Mouse (Mus musculus): Measurements from ENCODE around the gene Kat5. TPM values are rescaled to one million over a fixed set of nuclear protein-coding genes. Genes with fewer than 3 reads are reported as not detected.

Gene Kat5
- polyA plus RNA-seq, 1 experiment from 2014 or later, result 43.3 TPM

DNA sequence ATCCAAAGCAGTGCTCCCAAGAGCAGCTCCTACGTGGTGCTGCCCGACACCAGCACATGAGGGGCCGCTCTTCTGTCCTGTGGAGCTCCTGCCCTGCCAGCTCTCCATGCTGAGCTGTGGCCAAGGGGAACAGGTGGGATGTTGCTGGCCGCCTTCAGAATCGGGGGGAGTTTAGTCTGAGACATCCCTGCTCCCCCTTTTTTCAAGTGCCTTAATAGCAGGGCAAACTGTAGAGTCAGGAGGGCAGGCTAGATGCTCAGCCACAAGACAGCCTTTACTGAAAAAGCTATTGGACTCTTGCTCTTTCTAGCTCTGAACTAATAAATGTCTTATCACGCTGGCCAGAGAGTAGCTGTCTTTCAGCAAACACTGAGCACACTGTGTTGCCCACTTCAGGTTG lies 37.8 kb upstream of the Kat5 start:
- Histone ChIP-seq H3K9me3 (replicated peaks; ENCODE audit: control insufficient read depth, low read length) (no peaks in the 10 kb centered on the region), H3K4me3 (replicated peaks; ENCODE audit: low read length) (no peak overlapping the region), H3K4me2 (ENCODE audit: low read depth, low read length) (no peak overlapping the region), H3K27ac (ENCODE audit: low read length) (peak overlapping the region; percentile 84), H3K9ac (ENCODE audit: low read length) (peak overlapping the region; percentile 61; the same call in 1 of the 2 replicates), H3K4me1 (ENCODE audit: control insufficient read depth, insufficient read depth, low read length) (peaks cover 10% of the 10 kb centered on the region), H3K27me3 (ENCODE audit: control insufficient read depth, insufficient read depth, low read length) (no peaks in the 10 kb centered on the region), H3K36me3 (ENCODE audit: control insufficient read depth, insufficient read depth, low read length) (peaks cover 37% of the 10 kb centered on the region)
- no peak for ATAC-seq (ENCODE audit: insufficient read depth, low FRiP score)
- WGBS, result 96% methylated on average over 6 of the region's 6 CpGs

DNA sequence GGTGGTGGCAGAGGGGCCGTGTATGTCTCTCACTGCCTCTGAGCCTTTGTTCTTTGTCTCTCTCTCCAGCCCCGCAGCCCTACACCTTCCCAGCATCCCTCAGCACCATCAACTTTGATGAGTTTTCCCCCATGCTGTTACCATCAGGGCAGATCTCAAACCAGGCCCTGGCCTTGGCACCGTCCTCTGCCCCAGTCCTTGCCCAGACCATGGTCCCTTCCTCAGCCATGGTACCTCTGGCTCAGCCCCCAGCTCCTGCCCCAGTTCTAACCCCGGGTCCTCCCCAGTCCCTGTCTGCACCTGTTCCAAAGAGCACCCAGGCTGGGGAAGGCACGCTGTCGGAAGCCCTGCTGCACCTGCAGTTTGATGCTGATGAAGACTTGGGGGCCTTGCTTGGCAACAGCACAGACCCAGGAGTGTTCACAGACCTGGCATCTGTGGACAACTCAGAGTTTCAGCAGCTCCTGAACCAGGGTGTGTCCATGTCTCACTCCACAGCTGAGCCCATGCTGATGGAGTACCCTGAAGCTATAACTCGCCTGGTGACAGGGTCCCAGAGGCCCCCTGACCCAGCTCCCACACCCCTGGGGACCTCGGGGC lies 36.8 kb upstream of the Kat5 start:
- no peak overlapping the region for H3K27ac ChIP-seq (ENCODE audit: low read length)
- no peak overlapping the region for H3K9ac ChIP-seq (ENCODE audit: low read length)
- ATAC-seq (ENCODE audit: insufficient read depth, low FRiP score), result no peak
- H3K4me3 ChIP-seq (replicated peaks; ENCODE audit: low read length), result no peak overlapping the region
- no peak overlapping the region for H3K4me2 ChIP-seq (ENCODE audit: low read depth, low read length)
- peaks cover 42% of the 10 kb centered on the region for H3K36me3 ChIP-seq (ENCODE audit: control insufficient read depth, insufficient read depth, low read length)
- WGBS, result 85% methylated on average over 8 of the region's 8 CpGs
- no peaks in the 10 kb centered on the region for H3K27me3 ChIP-seq (ENCODE audit: control insufficient read depth, insufficient read depth, low read length)
- H3K4me1 ChIP-seq (ENCODE audit: control insufficient read depth, insufficient read depth, low read length), result peaks cover 10% of the 10 kb centered on the region
- H3K9me3 ChIP-seq (replicated peaks; ENCODE audit: control insufficient read depth, low read length), result no peaks in the 10 kb centered on the region

DNA sequence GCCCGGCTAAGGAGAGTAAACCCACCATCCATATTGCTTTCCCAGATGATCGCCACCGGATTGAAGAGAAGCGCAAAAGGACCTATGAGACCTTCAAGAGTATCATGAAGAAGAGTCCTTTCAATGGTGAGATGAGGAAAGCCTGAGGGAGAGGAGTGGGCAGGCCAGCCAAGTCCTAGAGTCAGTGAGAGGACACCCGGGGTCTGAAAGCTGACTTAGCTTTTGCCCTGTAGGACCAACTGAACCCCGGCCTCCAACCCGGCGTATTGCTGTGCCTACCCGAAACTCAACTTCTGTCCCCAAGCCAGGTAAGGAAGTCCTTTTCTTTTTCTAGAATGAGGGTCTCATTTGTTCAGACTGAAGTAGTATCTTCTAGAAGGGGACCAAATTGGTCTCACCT lies 35.2 kb upstream of the Kat5 start:
- H3K4me1 ChIP-seq (ENCODE audit: control insufficient read depth, insufficient read depth, low read length), result peaks cover 13% of the 10 kb centered on the region
- WGBS, result 94% methylated on average over 9 of the region's 9 CpGs
- H3K4me3 ChIP-seq (replicated peaks; ENCODE audit: low read length), result no peak overlapping the region
- no peaks in the 10 kb centered on the region for H3K27me3 ChIP-seq (ENCODE audit: control insufficient read depth, insufficient read depth, low read length)
- no peaks in the 10 kb centered on the region for H3K9me3 ChIP-seq (replicated peaks; ENCODE audit: control insufficient read depth, low read length)
- no peak for ATAC-seq (ENCODE audit: insufficient read depth, low FRiP score)
- no peak overlapping the region for H3K27ac ChIP-seq (ENCODE audit: low read length)
- no peak overlapping the region for H3K9ac ChIP-seq (ENCODE audit: low read length)
- H3K36me3 ChIP-seq (ENCODE audit: control insufficient read depth, insufficient read depth, low read length), result peaks cover 47% of the 10 kb centered on the region
- no peak overlapping the region for H3K4me2 ChIP-seq (ENCODE audit: low read depth, low read length)

DNA sequence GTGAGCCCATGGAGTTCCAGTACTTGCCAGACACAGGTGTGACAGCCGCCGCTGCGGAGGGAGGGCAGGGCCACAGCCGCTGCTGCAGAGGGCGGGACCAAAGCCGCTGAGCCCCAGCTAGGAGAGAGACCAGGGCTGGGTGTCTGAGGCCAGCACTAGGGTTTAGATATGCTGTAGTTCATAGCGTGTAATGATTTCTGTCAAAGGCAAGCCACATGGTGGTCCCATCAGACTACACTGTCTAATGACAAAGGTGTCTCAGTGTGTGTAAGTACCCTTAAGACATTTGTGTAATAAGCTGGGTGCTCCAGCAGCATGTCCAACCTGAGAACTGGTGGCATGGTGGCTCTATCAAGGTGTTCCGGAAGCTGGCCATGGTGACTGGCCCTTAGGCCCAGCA lies 31.6 kb upstream of the Kat5 start:
- Histone ChIP-seq H3K4me3 (replicated peaks; ENCODE audit: low read length) (no peak overlapping the region), H3K36me3 (ENCODE audit: control insufficient read depth, insufficient read depth, low read length) (peaks cover 37% of the 10 kb centered on the region)
- 93% methylated on average over 8 of the region's 8 CpGs for WGBS

DNA sequence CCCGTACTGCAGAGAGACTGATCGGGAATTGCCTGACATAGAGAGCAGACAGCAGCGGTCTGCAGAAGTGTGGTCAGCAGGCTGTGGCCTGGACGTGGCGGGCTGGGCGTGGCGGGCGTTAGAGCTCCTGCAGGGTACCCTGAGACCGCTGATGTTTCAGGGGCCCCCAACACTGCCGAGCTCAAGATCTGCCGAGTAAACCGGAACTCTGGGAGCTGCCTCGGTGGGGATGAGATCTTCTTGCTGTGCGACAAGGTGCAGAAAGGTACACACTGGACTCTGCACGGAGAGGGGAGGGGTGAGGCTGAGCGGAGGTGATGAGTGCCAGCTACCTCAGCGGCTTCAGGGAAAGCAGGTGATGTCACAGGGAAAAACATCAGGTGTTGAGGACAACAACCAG lies 31.0 kb upstream of the Kat5 start:
- H3K4me2 ChIP-seq (ENCODE audit: low read depth, low read length), result no peak overlapping the region
- peaks cover 35% of the 10 kb centered on the region for H3K36me3 ChIP-seq (ENCODE audit: control insufficient read depth, insufficient read depth, low read length)
- no peak for ATAC-seq (ENCODE audit: insufficient read depth, low FRiP score)
- no peaks in the 10 kb centered on the region for H3K9me3 ChIP-seq (replicated peaks; ENCODE audit: control insufficient read depth, low read length)
- no peaks in the 10 kb centered on the region for H3K27me3 ChIP-seq (ENCODE audit: control insufficient read depth, insufficient read depth, low read length)
- WGBS, result 85% methylated on average over 16 of the region's 17 CpGs
- no peak overlapping the region for H3K4me3 ChIP-seq (replicated peaks; ENCODE audit: low read length)
- peaks cover 22% of the 10 kb centered on the region for H3K4me1 ChIP-seq (ENCODE audit: control insufficient read depth, insufficient read depth, low read length)
- no peak overlapping the region for H3K9ac ChIP-seq (ENCODE audit: low read length)
- no peak overlapping the region for H3K27ac ChIP-seq (ENCODE audit: low read length)

More for the DNA sequence above, 31.6 kb upstream of the Kat5 start:
- no peak overlapping the region for H3K27ac ChIP-seq (ENCODE audit: low read length)
- no peak overlapping the region for H3K9ac ChIP-seq (ENCODE audit: low read length)
- ATAC-seq (ENCODE audit: insufficient read depth, low FRiP score), result no peak
- no peaks in the 10 kb centered on the region for H3K9me3 ChIP-seq (replicated peaks; ENCODE audit: control insufficient read depth, low read length)
- H3K4me2 ChIP-seq (ENCODE audit: low read depth, low read length), result no peak overlapping the region
- H3K27me3 ChIP-seq (ENCODE audit: control insufficient read depth, insufficient read depth, low read length), result no peaks in the 10 kb centered on the region
- H3K4me1 ChIP-seq (ENCODE audit: control insufficient read depth, insufficient read depth, low read length), result peaks cover 19% of the 10 kb centered on the region

DNA sequence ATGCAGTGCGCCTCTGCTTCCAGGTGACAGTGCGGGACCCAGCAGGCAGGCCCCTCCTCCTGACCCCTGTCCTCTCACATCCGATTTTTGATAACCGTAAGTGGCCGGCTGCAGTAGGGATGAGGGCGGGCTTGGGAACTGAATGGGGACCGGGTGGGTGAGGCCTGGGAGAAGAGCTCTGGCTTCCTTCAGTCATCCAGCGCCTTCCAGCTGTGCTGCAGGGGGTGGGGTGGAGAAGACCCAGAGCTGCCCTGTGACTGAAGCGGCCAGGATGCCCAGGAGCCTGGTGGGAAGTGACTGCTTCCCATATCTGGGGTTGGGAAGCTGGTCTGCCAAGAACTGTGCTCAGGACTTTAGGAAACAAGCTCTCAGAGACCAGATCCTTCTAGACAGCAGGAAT lies 30.3 kb upstream of the Kat5 start:
- Histone ChIP-seq H3K9me3 (replicated peaks; ENCODE audit: control insufficient read depth, low read length) (no peaks in the 10 kb centered on the region), H3K27me3 (ENCODE audit: control insufficient read depth, insufficient read depth, low read length) (no peaks in the 10 kb centered on the region), H3K4me2 (ENCODE audit: low read depth, low read length) (no peak overlapping the region), H3K36me3 (ENCODE audit: control insufficient read depth, insufficient read depth, low read length) (peaks cover 28% of the 10 kb centered on the region), H3K9ac (ENCODE audit: low read length) (peak overlapping the region; percentile 19; the same call in 1 of the 2 replicates), H3K27ac (ENCODE audit: low read length) (no peak overlapping the region), H3K4me1 (ENCODE audit: control insufficient read depth, insufficient read depth, low read length) (peaks cover 22% of the 10 kb centered on the region), H3K4me3 (replicated peaks; ENCODE audit: low read length) (no peak overlapping the region)
- WGBS, result 47% methylated on average over 9 of the region's 9 CpGs
- ATAC-seq (ENCODE audit: insufficient read depth, low FRiP score), result no peak

DNA sequence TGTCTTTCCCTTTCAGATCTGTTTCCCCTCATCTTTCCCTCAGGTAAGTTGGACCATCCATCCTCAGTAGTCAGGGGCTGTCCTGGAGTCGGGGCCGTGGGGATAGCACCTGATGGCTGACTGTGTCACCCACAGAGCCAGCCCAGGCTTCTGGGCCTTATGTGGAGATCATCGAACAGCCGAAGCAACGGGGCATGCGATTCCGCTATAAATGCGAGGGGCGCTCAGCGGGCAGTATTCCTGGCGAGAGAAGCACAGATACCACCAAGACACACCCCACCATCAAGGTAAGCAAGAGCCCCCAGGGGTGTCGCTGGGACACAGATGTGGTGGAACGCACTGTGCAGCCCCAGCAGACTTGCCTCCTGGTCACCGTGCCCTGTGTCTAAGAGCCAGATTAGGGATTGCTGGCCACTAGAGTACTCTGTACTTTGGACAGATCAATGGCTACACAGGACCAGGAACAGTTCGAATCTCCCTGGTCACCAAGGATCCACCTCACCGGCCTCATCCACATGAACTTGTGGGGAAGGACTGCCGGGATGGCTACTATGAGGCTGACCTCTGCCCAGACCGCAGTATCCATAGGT lies 28.5 kb upstream of the Kat5 start:
- 89% methylated on average over 18 of the region's 18 CpGs for WGBS
- peak overlapping the region; percentile 97; the same call in 1 of the 2 replicates for H3K27ac ChIP-seq (ENCODE audit: low read length)
- no peak for ATAC-seq (ENCODE audit: insufficient read depth, low FRiP score)

DNA sequence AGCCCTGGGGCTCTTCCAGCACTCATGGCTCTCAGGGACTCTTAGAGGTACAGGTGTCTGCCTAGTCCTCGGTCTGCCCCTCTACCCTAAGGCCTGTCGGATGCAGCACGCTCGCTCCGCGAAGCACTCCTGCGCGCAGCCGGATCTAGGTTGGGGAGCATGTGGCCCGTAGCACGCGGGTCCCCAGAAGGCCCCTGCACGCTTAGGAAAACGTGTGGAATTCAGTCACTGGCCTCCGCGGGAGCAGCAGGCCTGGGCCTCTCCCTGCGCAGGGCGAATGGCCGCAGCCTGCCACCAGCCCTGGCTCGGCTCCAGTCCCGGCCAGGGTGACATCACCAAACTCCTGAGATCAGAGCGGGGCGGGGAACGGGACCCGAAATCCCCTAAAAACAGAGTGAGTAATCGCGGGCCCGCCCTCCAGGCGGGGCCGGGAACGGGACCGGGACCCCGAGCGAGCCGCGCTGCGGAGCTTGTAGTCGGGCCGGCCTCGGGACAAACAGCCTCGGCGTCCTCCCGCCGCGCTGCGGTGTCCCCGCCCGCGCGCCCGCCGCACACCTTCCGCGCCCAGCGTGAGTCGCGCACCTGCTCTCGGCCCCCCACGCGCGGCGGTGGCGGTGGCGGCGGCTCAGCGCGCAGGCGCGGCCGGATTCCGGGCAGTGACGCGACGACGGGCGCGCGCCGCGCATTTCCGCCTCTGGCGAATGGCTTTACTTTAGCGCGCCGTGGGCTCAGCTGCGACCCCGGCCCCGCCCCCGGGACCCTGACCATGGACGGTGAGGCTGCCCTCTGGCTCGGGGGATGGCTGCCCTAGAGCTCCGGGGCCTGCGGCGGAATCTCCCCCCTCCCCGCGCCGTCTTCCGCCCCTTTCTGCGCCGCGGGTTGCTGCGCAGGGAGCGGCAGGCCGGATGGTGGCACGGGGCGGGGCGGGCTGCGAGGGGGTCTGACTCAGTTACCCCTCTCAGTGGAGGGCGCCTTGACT lies 27.3 kb upstream of the Kat5 start, which contains the start of gene Rela:
Gene Rela, plus strand, starts transcription at position 415 of the 979 bp plus-strand sequence.
- peaks cover 18% of the 10 kb centered on the region for H3K36me3 ChIP-seq (ENCODE audit: control insufficient read depth, insufficient read depth, low read length)
- H3K4me2 ChIP-seq (ENCODE audit: low read depth, low read length), result peak within 1 kb of the TSS; percentile 97
- H3K9ac ChIP-seq (ENCODE audit: low read length), result peak within 1 kb of the TSS; percentile 96
- peaks cover 22% of the 10 kb centered on the region for H3K4me1 ChIP-seq (ENCODE audit: control insufficient read depth, insufficient read depth, low read length)
- H3K9me3 ChIP-seq (replicated peaks; ENCODE audit: control insufficient read depth, low read length), result no peaks in the 10 kb centered on the region
- no peaks in the 10 kb centered on the region for H3K27me3 ChIP-seq (ENCODE audit: control insufficient read depth, insufficient read depth, low read length)
- under 1% methylated on average over 104 of the region's 109 CpGs for WGBS
- peak within 1 kb of the TSS; percentile 87 for H3K4me3 ChIP-seq (replicated peaks; ENCODE audit: low read length)
- peak; percentile 87 for ATAC-seq (ENCODE audit: insufficient read depth, low FRiP score)
- peak within 1 kb of the TSS; percentile 97 for H3K27ac ChIP-seq (ENCODE audit: low read length)

More for the DNA sequence above, 28.5 kb upstream of the Kat5 start:
- H3K9me3 ChIP-seq (replicated peaks; ENCODE audit: control insufficient read depth, low read length), result no peaks in the 10 kb centered on the region
- peak overlapping the region; percentile 87 for H3K4me3 ChIP-seq (replicated peaks; ENCODE audit: low read length)
- H3K27me3 ChIP-seq (ENCODE audit: control insufficient read depth, insufficient read depth, low read length), result no peaks in the 10 kb centered on the region
- H3K36me3 ChIP-seq (ENCODE audit: control insufficient read depth, insufficient read depth, low read length), result peaks cover 26% of the 10 kb centered on the region
- peak overlapping the region; percentile 97 for H3K4me2 ChIP-seq (ENCODE audit: low read depth, low read length)
- peak overlapping the region; percentile 96 for H3K9ac ChIP-seq (ENCODE audit: low read length)
- peaks cover 22% of the 10 kb centered on the region for H3K4me1 ChIP-seq (ENCODE audit: control insufficient read depth, insufficient read depth, low read length)

Data from stomach, embryonic 16.5 days (tissue).